Mouse (Mus musculus) liver, adult 2 months (tissue): ENCODE results near the gene Tm4sf20. TPM values are rescaled to one million over a fixed set of nuclear protein-coding genes. Genes with fewer than 3 reads are reported as not detected.
A peak's percentile ranks its signal among the peaks of the same experiment; 100 is the strongest.

Experiments used
- DNase-seq: peaks from one replicate; pipeline ENCODE4 v3.0.0-alpha.2; 2011; ENCODE audit warnings: low read depth, low spot score; ENCODE audit errors: extremely low read depth
- H3K27ac ChIP-seq: fragments of 200-500 bp; replicated peaks from 2 replicates; pipeline ENCODE4 v1.5.1; 2012; ENCODE audit warnings: low read depth, mild to moderate bottlenecking, control low read depth, inconsistent platforms, low read length; ENCODE audit not compliant: insufficient read depth
- H3K27me3 ChIP-seq: fragments of 200-500 bp; 2 replicates; pipeline ENCODE4 v1.6.1; 2012; ENCODE audit warnings: mild to moderate bottlenecking, moderate library complexity, low read length, inconsistent platforms; ENCODE audit not compliant: control insufficient read depth, insufficient read depth
- H3K36me3 ChIP-seq: fragments of 200-500 bp; 2 replicates; pipeline ENCODE4 v1.6.1; 2012; ENCODE audit warnings: low read length, inconsistent platforms; ENCODE audit not compliant: control insufficient read depth, insufficient read depth
- H3K4me1 ChIP-seq: fragments of 200-500 bp; 2 replicates; pipeline ENCODE4 v1.6.1; 2011; ENCODE audit warnings: low read length; ENCODE audit not compliant: control insufficient read depth, insufficient read depth
- H3K4me3 ChIP-seq: fragments of 200-500 bp; 2 replicates; pipeline ENCODE4 v1.5.1; 2011; ENCODE audit warnings: low read depth, mild to moderate bottlenecking, control low read depth, low read length, moderate library complexity; ENCODE audit not compliant: insufficient read depth
- H3K79me2 ChIP-seq: fragments of 200-500 bp; 2 replicates; pipeline ENCODE4 v1.6.1; 2012; ENCODE audit warnings: inconsistent platforms, mild to moderate bottlenecking, low read length, moderate library complexity; ENCODE audit not compliant: control insufficient read depth, insufficient read depth
- H3K9ac ChIP-seq: fragments of 200-500 bp; 2 replicates; pipeline ENCODE4 v1.6.1; 2012; ENCODE audit warnings: low read depth, mild to moderate bottlenecking, control low read depth, inconsistent platforms, low read length
- CTCF ChIP-seq: fragments of 200-500 bp; IDR thresholded peaks from 2 replicates; pipeline ENCODE4 v1.5.1; 2011; ENCODE audit warnings: low read depth, low read length, control low read depth
- POLR2A ChIP-seq: fragments of 200-500 bp; IDR thresholded peaks from 2 replicates; pipeline ENCODE4 v1.6.1; 2011; ENCODE audit warnings: low read length, control low read depth; ENCODE audit not compliant: insufficient read depth; ENCODE audit errors: extremely low read depth
- WGBS: fragments of 180-500 bp; shearing (Covaris S2); methylation state at CpG from one replicate; pipeline ENCODE4 v1.1.7; 2018; 5-methylcytosine and 5-hydroxymethylcytosine counted together
- polyA plus RNA-seq: library from polyadenylated mRNA; depleted of rRNA; stranded (reverse); fragments of >200 nt; gene quantifications from 2 replicates; pipeline ENCODE4 v1.2.3, GENCODE M21; 2012
- total RNA-seq: library from RNA; depleted of rRNA; stranded (reverse); fragments of >200 nt; gene quantifications from 2 replicates; pipeline ENCODE4 v1.2.3, GENCODE M21; 2014

Gene Tm4sf20
- total and polyA plus RNA-seq, 2 experiments: not detected

GRCm38 (mm10) chr1:82761454-82762169 is 6.6 kb downstream of the Tm4sf20 start:
- H3K27ac ChIP-seq: no peak overlapping the region

GRCm38 (mm10) chr1:82759520-82759919 is 8.7 kb downstream of the Tm4sf20 start:
- Histone ChIP-seq H3K36me3 (peaks cover 12% of the 10 kb centered on the region), H3K4me3 (no peak overlapping the region), H3K27ac (no peak overlapping the region), H3K9ac (no peak overlapping the region), H3K4me1 (no peaks in the 10 kb centered on the region), H3K79me2 (no peaks in the 10 kb centered on the region), H3K27me3 (no peaks in the 10 kb centered on the region)
- DNase-seq: no peak
- WGBS: 93% methylated on average over 1 of the region's 1 CpGs
- TF ChIP-seq CTCF: peak; percentile 1; the same call in 1 of the 2 replicates
- no peak for TF ChIP-seq POLR2A

More at GRCm38 (mm10) chr1:82761454-82762169, 6.6 kb downstream of the Tm4sf20 start:
- H3K4me1 ChIP-seq: no peaks in the 10 kb centered on the region
- no peak overlapping the region for H3K9ac ChIP-seq
- H3K27me3 ChIP-seq: no peaks in the 10 kb centered on the region
- H3K79me2 ChIP-seq: no peaks in the 10 kb centered on the region
- H3K36me3 ChIP-seq: peaks cover 5% of the 10 kb centered on the region
- DNase-seq: no peak
- H3K4me3 ChIP-seq: no peak overlapping the region
- TF ChIP-seq POLR2A: no peak
- TF ChIP-seq CTCF: no peak
- WGBS: 89% methylated on average over 8 of the region's 8 CpGs

GRCm38 (mm10) chr1:82747714-82748452 is 20.4 kb downstream of the Tm4sf20 start:
- Histone ChIP-seq H3K9ac (no peak overlapping the region), H3K4me1 (no peaks in the 10 kb centered on the region), H3K27me3 (no peaks in the 10 kb centered on the region), H3K27ac (no peak overlapping the region), H3K36me3 (peaks cover 27% of the 10 kb centered on the region), H3K79me2 (no peaks in the 10 kb centered on the region; the same call in 1 of the 2 replicates), H3K4me3 (no peak overlapping the region)
- WGBS: 89% methylated on average over 2 of the region's 2 CpGs
- TF ChIP-seq CTCF: no peak
- TF ChIP-seq POLR2A: no peak
- no peak for DNase-seq

GRCm38 (mm10) chr1:82746408-82746807 is 21.9 kb downstream of the Tm4sf20 start:
- Histone ChIP-seq H3K79me2 (no peaks in the 10 kb centered on the region; the same call in 1 of the 2 replicates), H3K27ac (no peak overlapping the region), H3K27me3 (no peaks in the 10 kb centered on the region), H3K4me3 (no peak overlapping the region), H3K9ac (no peak overlapping the region), H3K36me3 (peaks cover 31% of the 10 kb centered on the region), H3K4me1 (no peaks in the 10 kb centered on the region)
- TF ChIP-seq POLR2A: no peak
- TF ChIP-seq CTCF: no peak
- no peak for DNase-seq
- WGBS: 91% methylated on average over 4 of the region's 4 CpGs

- no peaks in the 10 kb centered on the region for H3K27me3 ChIP-seq
- H3K27ac ChIP-seq: no peak overlapping the region
- no peak for DNase-seq
- no peaks in the 10 kb centered on the region for H3K4me1 ChIP-seq
- TF ChIP-seq POLR2A (no peak), CTCF (no peak)
- H3K4me3 ChIP-seq: no peak overlapping the region
- H3K79me2 ChIP-seq: peaks cover 2% of the 10 kb centered on the region; the same call in 1 of the 2 replicates
- 90% methylated on average over 3 of the region's 3 CpGs for WGBS
- H3K36me3 ChIP-seq: peaks cover 32% of the 10 kb centered on the region
- H3K9ac ChIP-seq: no peak overlapping the region
These were observed 24.3 kb downstream of the Tm4sf20 start for GRCm38 (mm10) chr1:82743962-82744361.

- peaks cover 39% of the 10 kb centered on the region for H3K36me3 ChIP-seq
- peaks cover 2% of the 10 kb centered on the region; the same call in 1 of the 2 replicates for H3K79me2 ChIP-seq
- DNase-seq: no peak
- WGBS: 91% methylated on average over 7 of the region's 7 CpGs
- H3K27me3 ChIP-seq: no peaks in the 10 kb centered on the region
- no peak overlapping the region for H3K4me3 ChIP-seq
- H3K27ac ChIP-seq: no peak overlapping the region
- TF ChIP-seq POLR2A (no peak), CTCF (no peak)
- H3K9ac ChIP-seq: no peak overlapping the region
- no peaks in the 10 kb centered on the region for H3K4me1 ChIP-seq
These were observed 26.7 kb downstream of the Tm4sf20 start for GRCm38 (mm10) chr1:82741539-82741938.
